Mouse (Mus musculus) neural tube, embryonic 15.5 days (tissue): ENCODE results near the gene Gm7073. TPM values are rescaled to one million over a fixed set of nuclear protein-coding genes. Genes with fewer than 3 reads are reported as not detected.

Source experiments
- ATAC-seq: fragments of 200-750 bp; cut with Nextera tagmentation; 2 replicates; pipeline ENCODE4 v1.8.0; 2017; ENCODE audit warnings: mild to moderate bottlenecking, moderate TSS enrichment, moderate library complexity; ENCODE audit not compliant: low FRiP score
- H3K27ac ChIP-seq: fragments of 300-500 bp; sonication (generic); replicated peaks from 2 replicates; pipeline ENCODE4 v1.5.1; 2015; ENCODE audit warnings: mild to moderate bottlenecking, inconsistent platforms
- H3K27me3 ChIP-seq: fragments of 300-500 bp; sonication (generic); replicated peaks from 2 replicates; pipeline ENCODE4 v1.6.1; 2015; ENCODE audit warnings: inconsistent platforms
- H3K36me3 ChIP-seq: fragments of 300-500 bp; sonication (generic); 2 replicates; pipeline ENCODE4 v1.6.1; 2015; ENCODE audit warnings: inconsistent platforms
- H3K4me1 ChIP-seq: fragments of 300-500 bp; sonication (generic); 2 replicates; pipeline ENCODE4 v1.6.1; 2015; ENCODE audit warnings: inconsistent platforms
- H3K4me2 ChIP-seq: fragments of 300-500 bp; sonication (generic); 2 replicates; pipeline ENCODE4 v1.6.1; 2015; ENCODE audit warnings: inconsistent platforms, mild to moderate bottlenecking, moderate library complexity
- H3K4me3 ChIP-seq: fragments of 300-500 bp; sonication (generic); replicated peaks from 2 replicates; pipeline ENCODE4 v1.5.1; 2015; ENCODE audit warnings: mild to moderate bottlenecking, inconsistent platforms
- H3K9ac ChIP-seq: fragments of 300-500 bp; sonication (generic); replicated peaks from 2 replicates; pipeline ENCODE4 v1.6.1; 2015; ENCODE audit warnings: mild to moderate bottlenecking, inconsistent platforms
- H3K9me3 ChIP-seq: fragments of 300-500 bp; sonication (generic); replicated peaks from 2 replicates; pipeline ENCODE4 v1.6.1; 2016; ENCODE audit warnings: inconsistent platforms
- WGBS: fragments of 180-500 bp; shearing (Covaris S2); methylation state at CpG from one replicate; pipeline ENCODE4 v1.1.7; 2015; ENCODE audit warnings: mixed read lengths; 5-methylcytosine and 5-hydroxymethylcytosine counted together
- polyA plus RNA-seq: library from polyadenylated mRNA; unstranded; fragments of >200 nt; fragmentation: Nextera tagmentation; extraction: Ambion mirVana; gene quantifications from 2 replicates; pipeline ENCODE4 v1.2.1, GENCODE M21; 2015

The Gm7073 gene
- not detected in 2 replicates for polyA plus RNA-seq

DNA sequence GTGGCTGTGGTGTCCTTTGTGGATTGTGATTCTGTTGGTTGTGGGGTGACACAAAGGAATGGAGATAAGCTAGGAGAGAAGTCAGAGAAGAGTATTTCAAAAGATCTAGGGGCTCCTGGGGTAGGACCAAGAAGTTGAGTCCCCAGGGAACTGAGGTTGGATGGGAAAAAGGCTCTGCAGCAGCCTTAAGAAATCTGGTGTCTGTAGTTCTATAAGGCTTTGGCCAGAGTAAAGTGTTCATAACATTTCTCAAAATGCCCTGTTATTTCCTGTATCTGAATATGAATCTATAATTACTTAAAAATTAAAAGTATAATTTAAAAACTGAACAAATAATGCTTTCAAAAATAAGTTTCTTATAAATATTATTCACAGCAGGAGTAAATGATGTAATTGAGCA lies at the start of gene Gm7073:
Gene Gm7073 (minus strand): TSS at position 101 of the 400 bp plus-strand sequence.
- H3K4me2 ChIP-seq = no peak within 1 kb of the TSS
- no peaks in the 10 kb centered on the region for H3K27me3 ChIP-seq
- H3K4me1 ChIP-seq = no peaks in the 10 kb centered on the region
- H3K9ac ChIP-seq = no peak within 1 kb of the TSS
- no peaks in the 10 kb centered on the region for H3K36me3 ChIP-seq
- H3K9me3 ChIP-seq = no peaks in the 10 kb centered on the region
- ATAC-seq = no peak
- no peak within 1 kb of the TSS for H3K27ac ChIP-seq
- no peak within 1 kb of the TSS for H3K4me3 ChIP-seq

DNA sequence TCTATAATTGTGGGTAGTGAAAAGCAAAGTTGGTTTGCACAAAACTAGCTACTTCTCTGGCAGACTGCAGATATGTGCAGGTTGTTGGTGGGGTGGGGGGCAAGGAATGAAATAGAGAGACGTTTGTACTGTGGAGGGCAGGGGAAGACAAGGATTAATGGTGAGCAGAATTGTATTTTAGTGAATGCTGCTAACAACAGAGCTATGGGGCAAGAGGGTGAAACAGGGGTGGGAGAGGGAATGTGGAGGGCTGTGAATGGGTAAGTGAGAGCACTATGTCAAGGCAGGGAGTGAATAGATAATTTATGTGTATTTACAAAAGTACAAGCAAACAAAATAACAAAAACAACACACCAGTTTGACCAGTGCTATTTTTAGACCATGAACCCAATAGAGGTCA lies 31.5 kb upstream of the Gm7073 start:
- no peaks in the 10 kb centered on the region for H3K36me3 ChIP-seq
- H3K4me3 ChIP-seq = no peak overlapping the region
- H3K27ac ChIP-seq = no peak overlapping the region
- no peaks in the 10 kb centered on the region for H3K9me3 ChIP-seq
- H3K9ac ChIP-seq = no peak overlapping the region
- H3K27me3 ChIP-seq = no peaks in the 10 kb centered on the region
- no peak for ATAC-seq
- 30% methylated on average over 1 of the region's 1 CpGs for WGBS
- no peak overlapping the region for H3K4me2 ChIP-seq
- no peaks in the 10 kb centered on the region for H3K4me1 ChIP-seq

DNA sequence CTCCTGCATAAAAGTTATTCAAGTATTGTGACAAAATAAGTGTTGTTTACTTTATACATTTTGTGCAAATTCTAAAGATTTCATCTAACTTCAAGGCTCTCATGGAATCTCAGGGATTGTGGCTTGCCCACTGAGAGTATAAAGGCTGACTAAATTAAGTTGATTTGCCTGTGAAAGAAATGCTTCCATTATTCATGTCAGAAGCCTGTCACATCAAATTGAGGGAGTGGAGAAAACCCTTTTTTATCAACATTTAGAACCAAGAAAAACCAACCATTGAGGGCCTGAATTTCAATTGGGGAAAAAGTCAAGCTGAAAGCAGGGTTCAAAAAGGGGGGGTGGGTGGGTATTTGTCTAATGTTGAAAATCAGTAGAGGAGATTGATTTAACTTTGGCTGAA lies 30.0 kb upstream of the Gm7073 start:
- Histone ChIP-seq H3K27ac (no peak overlapping the region), H3K4me2 (no peak overlapping the region), H3K9ac (no peak overlapping the region), H3K27me3 (no peaks in the 10 kb centered on the region), H3K4me3 (no peak overlapping the region), H3K36me3 (no peaks in the 10 kb centered on the region), H3K9me3 (no peaks in the 10 kb centered on the region), H3K4me1 (no peaks in the 10 kb centered on the region)
- ATAC-seq = no peak

DNA sequence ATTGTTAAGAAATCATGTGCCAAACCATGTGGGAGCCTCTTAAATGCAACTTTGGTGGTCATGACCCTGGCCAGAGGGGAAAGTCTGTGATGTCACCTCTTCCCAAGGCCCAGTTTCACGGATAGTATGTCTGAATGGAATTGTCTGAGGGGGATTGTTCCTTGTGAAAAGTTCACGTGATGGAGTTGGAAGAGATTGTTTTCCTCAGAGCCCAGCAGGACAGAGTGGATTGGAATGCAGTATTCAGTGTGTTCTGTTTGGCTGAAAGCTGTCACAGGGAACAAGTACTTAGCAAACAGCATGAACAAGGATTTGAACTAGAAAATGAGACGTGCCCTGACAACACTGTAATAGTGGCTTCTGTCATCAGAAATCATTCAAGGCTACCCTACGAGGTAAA lies 16.2 kb upstream of the Gm7073 start:
- H3K27ac ChIP-seq = no peak overlapping the region
- ATAC-seq = no peak
- H3K4me1 ChIP-seq = no peaks in the 10 kb centered on the region
- no peak overlapping the region for H3K9ac ChIP-seq
- WGBS = 36% methylated on average over 4 of the region's 4 CpGs
- H3K4me2 ChIP-seq = no peak overlapping the region
- H3K36me3 ChIP-seq = no peaks in the 10 kb centered on the region
- no peaks in the 10 kb centered on the region for H3K27me3 ChIP-seq
- H3K9me3 ChIP-seq = no peaks in the 10 kb centered on the region
- no peak overlapping the region for H3K4me3 ChIP-seq

DNA sequence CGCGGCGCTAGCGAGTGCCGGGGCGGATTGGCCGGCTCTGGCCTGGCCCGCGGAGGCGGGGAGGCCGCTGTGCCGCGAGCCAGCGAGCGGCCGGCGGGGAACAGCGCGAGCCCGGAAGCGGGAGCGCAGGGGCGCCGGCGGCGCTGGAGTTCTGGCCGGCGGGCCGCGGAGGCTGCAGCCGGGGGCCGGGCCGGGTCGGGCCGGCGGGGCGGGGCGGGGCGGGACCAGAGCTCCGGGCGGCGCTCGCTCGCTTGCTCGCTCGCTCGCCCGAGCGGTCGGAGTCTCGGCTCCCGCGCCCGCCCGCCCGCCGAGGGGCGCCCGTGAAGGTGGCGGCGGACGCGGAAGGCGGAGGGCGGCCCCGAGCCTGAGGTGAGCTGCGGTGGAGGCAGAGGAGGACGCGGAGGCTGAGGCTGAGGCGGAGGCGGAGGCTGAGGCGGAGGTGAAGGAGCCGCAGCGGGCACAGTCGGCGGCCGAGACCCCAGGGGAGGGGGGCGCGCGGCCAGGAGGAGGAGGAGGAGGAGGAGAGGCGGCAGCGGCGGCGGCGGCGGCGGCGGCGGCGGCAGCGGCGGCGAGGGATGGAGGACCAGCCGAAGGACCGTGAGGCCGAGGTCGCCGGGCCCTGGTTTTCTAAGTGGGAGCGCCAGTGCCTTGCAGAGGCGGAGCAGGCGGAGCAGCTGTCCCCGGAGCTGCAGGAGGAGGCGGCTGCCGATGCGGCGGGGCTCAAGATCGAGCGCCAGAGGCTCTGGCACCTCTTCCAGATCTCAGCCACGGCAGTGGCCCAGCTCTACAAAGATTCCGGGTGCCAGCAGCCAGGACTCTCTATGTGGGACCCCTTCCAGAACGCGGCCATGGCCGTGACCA lies 8.6 kb upstream of the Gm7073 start:
- no peaks in the 10 kb centered on the region for H3K36me3 ChIP-seq
- peak; percentile 90 for ATAC-seq
- H3K27me3 ChIP-seq = no peaks in the 10 kb centered on the region
- H3K4me3 ChIP-seq = peak overlapping the region; percentile 54
- no peaks in the 10 kb centered on the region for H3K4me1 ChIP-seq
- peak overlapping the region; percentile 55 for H3K9ac ChIP-seq
- peak overlapping the region; percentile 59 for H3K4me2 ChIP-seq
- peak overlapping the region; percentile 79 for H3K27ac ChIP-seq
- 26% methylated on average over 48 of the region's 113 CpGs for WGBS
- no peaks in the 10 kb centered on the region for H3K9me3 ChIP-seq

DNA sequence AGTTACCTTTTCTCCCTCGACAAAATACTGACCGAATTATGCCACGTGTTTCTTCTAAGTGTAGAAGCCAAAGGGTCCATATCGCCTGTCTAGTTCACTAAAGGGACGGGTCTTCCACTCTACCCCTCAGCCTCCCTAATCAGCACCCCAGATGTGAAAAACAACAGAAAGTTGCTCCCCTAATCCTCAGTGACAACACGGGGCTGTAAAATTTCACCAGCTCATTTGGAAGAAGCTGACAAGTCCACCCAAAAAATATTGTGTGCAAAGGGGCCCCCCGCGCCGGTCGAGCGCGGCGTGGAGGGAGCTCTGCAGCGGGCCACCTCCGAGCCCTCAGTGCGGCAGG lies 8.0 kb upstream of the Gm7073 start:
- Histone ChIP-seq H3K9me3 (no peaks in the 10 kb centered on the region), H3K27me3 (no peaks in the 10 kb centered on the region), H3K27ac (peak overlapping the region; percentile 79), H3K9ac (peak overlapping the region; percentile 55), H3K36me3 (no peaks in the 10 kb centered on the region), H3K4me3 (peak overlapping the region; percentile 54), H3K4me1 (no peaks in the 10 kb centered on the region), H3K4me2 (peak overlapping the region; percentile 59)
- no peak for ATAC-seq
- WGBS = 22% methylated on average over 16 of the region's 16 CpGs

DNA sequence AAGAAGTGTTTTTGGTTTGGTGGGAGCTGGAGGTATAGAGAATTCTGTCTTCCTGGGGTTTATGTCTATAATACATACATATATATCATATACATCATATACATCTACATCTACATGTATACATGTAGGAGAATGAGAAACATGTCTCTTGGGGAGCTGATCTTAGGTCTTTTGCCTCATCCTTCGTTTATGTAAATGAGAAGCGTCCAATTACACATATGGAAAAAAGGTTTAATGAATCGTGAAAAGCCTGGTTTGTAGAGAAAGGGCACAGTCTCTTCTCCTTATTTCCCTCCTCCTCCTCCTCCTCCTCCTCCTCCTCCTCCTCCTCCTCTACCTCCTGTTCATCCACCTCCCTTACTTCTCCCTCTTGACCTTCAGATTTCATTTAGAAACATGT lies 6.9 kb upstream of the Gm7073 start:
- ATAC-seq = no peak
- no peak overlapping the region for H3K4me2 ChIP-seq
- 31% methylated on average over 3 of the region's 3 CpGs for WGBS

DNA sequence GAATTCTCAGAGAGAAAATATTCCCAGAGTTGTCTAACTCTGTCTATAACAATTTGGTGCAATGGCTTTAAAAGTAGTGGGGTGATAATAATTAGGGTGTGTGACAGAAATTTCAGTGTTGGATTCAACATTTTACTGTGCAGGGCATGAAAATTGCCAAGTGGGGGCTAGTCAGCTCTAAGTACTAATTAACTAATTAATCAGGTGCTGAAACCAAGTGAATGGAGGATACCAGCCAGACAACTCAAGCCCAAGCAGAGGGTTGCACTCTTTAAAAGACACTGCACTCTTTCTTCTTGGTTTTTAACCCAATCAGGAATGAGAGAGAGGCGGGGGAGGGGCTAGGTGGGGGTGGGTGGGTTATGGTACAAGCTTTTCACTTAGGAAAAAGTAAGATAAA lies 6.4 kb upstream of the Gm7073 start:
- no peaks in the 10 kb centered on the region for H3K4me1 ChIP-seq
- H3K27ac ChIP-seq = no peak overlapping the region
- no peaks in the 10 kb centered on the region for H3K36me3 ChIP-seq
- no peak overlapping the region for H3K4me2 ChIP-seq
- ATAC-seq = no peak
- 6% methylated on average over 1 of the region's 1 CpGs for WGBS
- no peaks in the 10 kb centered on the region for H3K9me3 ChIP-seq
- no peak overlapping the region for H3K9ac ChIP-seq
- no peak overlapping the region for H3K4me3 ChIP-seq
- H3K27me3 ChIP-seq = no peaks in the 10 kb centered on the region

More for the DNA sequence above, 6.9 kb upstream of the Gm7073 start:
- H3K36me3 ChIP-seq = no peaks in the 10 kb centered on the region
- H3K9me3 ChIP-seq = no peaks in the 10 kb centered on the region
- H3K4me3 ChIP-seq = no peak overlapping the region
- H3K9ac ChIP-seq = no peak overlapping the region
- H3K27ac ChIP-seq = no peak overlapping the region
- H3K4me1 ChIP-seq = no peaks in the 10 kb centered on the region
- no peaks in the 10 kb centered on the region for H3K27me3 ChIP-seq

DNA sequence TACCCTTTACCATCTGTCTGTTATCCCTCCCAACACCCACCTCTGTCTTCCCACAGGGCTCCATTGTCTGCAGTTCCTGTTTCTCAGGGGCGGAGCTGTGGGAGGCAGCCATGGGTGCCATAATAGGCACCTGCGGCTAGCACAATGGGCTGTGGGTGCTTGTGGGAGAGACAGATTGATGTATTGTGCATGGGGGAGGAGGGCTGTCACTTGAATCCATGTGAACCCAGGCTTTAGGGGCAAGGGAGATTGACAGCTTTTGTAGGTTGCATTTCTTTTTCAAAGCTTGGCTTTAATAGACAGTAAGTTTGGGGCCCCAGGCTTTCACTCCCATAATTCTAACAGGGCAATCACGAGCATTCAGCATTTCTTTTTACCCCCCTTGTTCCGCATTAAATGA lies 5.0 kb upstream of the Gm7073 start:
- no peak overlapping the region for H3K4me3 ChIP-seq
- H3K36me3 ChIP-seq = no peaks in the 10 kb centered on the region
- no peak overlapping the region for H3K9ac ChIP-seq
- ATAC-seq = no peak
- WGBS = 31% methylated on average over 4 of the region's 4 CpGs
- no peak overlapping the region for H3K27ac ChIP-seq
- no peaks in the 10 kb centered on the region for H3K27me3 ChIP-seq
- H3K4me1 ChIP-seq = no peaks in the 10 kb centered on the region
- H3K4me2 ChIP-seq = no peak overlapping the region
- H3K9me3 ChIP-seq = no peaks in the 10 kb centered on the region

DNA sequence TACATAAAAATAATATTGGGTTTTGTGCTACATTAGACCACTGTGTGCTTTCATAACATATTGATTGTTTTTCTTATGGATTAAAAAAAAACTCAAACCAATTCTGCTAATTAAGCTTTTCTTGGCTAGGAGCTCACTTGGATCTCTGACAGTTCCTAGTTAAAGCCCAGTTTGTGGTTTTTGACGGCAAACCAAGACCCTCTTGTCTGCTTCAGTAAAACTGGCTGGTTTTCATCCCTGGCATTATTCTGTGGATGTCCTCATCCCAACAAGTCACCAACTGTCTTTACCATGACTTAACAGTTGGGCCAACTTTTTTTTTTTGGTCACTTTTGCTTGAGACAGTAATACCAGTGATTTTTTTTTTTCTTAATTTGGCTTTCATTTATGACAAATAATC lies 3.9 kb upstream of the Gm7073 start:
- H3K36me3 ChIP-seq = no peaks in the 10 kb centered on the region
- no peak overlapping the region for H3K4me3 ChIP-seq
- no peaks in the 10 kb centered on the region for H3K27me3 ChIP-seq
- 36% methylated on average over 1 of the region's 1 CpGs for WGBS
- no peak for ATAC-seq
- H3K9me3 ChIP-seq = no peaks in the 10 kb centered on the region
- no peak overlapping the region for H3K9ac ChIP-seq
- H3K4me1 ChIP-seq = no peaks in the 10 kb centered on the region
- no peak overlapping the region for H3K4me2 ChIP-seq
- no peak overlapping the region for H3K27ac ChIP-seq

DNA sequence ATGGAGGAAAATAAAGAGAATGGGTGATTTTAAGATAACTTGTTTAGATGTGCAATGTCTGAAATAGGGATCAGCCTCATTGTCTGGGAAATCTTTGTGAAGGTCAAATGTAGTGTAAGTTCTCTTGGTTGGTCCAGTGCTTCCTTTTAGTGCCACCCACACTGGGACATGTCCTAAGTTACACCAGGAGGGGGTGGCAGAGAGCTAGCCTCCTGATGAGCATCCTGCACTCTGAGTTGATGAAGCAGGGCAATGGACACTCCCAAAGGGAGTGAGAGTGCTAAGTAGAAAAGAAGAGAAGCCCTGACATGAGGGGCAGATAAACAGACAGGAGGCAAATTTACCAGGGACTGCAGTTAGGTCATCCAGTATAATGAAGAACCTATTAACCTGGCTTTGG lies 35.1 kb downstream of the Gm7073 start:
- Histone ChIP-seq H3K9ac (no peak overlapping the region), H3K9me3 (no peaks in the 10 kb centered on the region), H3K4me3 (no peak overlapping the region), H3K4me2 (no peak overlapping the region), H3K27me3 (no peaks in the 10 kb centered on the region), H3K4me1 (no peaks in the 10 kb centered on the region), H3K36me3 (no peaks in the 10 kb centered on the region), H3K27ac (no peak overlapping the region)
- ATAC-seq = no peak

DNA sequence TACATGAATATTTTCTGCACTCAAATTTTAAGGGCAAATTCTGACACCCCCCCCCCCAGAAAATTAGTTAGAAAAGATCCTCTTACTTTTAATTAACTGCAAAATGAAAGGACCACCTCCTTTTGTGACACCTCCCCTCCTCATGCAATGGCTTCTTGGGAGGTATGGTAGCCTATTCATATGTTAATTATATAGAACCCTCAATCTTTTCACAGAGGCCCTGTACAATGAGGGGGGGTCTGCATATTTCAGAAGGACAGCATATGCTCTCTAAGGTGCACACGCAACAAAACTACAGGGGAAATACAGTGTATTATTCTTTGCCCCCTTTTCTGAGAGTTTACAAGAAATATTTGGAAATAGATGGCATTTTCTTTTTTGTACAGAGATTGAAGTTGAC lies 41.3 kb downstream of the Gm7073 start:
- WGBS = 35% methylated on average over 1 of the region's 1 CpGs
- no peak for ATAC-seq

More for the DNA sequence above, 41.3 kb downstream of the Gm7073 start:
- Histone ChIP-seq H3K9ac (no peak overlapping the region), H3K27ac (no peak overlapping the region), H3K4me1 (no peaks in the 10 kb centered on the region), H3K4me3 (no peak overlapping the region), H3K4me2 (no peak overlapping the region), H3K36me3 (no peaks in the 10 kb centered on the region), H3K27me3 (no peaks in the 10 kb centered on the region), H3K9me3 (no peaks in the 10 kb centered on the region)
